Mouse (Mus musculus) ES-E14 (cell line): ENCODE measurements around the gene Dpyd. TPM values are rescaled to one million over a fixed set of nuclear protein-coding genes. Genes with fewer than 3 reads are reported as not detected.
A peak's percentile ranks its signal among the peaks of the same experiment; 100 is the strongest.

Experiments
- DNase-seq: peaks from one replicate; pipeline ENCODE4 v3.0.0-alpha.2; 2013; ENCODE audit warnings: low read depth, low spot score
- H3K27ac ChIP-seq: 2 replicates; pipeline ENCODE4 v1.5.1; 2012; ENCODE audit warnings: low read depth, mild to moderate bottlenecking, low read length, moderate library complexity, mixed read lengths; ENCODE audit not compliant: poor library complexity, insufficient read depth, severe bottlenecking
- H3K36me3 ChIP-seq: 2 replicates; pipeline ENCODE4 v1.6.1; 2012; ENCODE audit warnings: mild to moderate bottlenecking, low read length, moderate library complexity, mixed read lengths; ENCODE audit not compliant: control insufficient read depth, poor library complexity, insufficient read depth, severe bottlenecking
- H3K4me1 ChIP-seq, 2 experiments: fragments of 150-350 bp in 1 of 2; sonication (generic) in 1 of 2; 2 replicates each; pipeline ENCODE4 v1.6.1; 2012; ENCODE audit warnings: low read length in 2 of 2, mild to moderate bottlenecking in 1 of 2, mixed read lengths in 1 of 2; ENCODE audit not compliant: control insufficient read depth in 2 of 2, insufficient read depth in 2 of 2, poor library complexity in 1 of 2
- H3K4me3 ChIP-seq, 2 experiments: fragments of 150-350 bp in 1 of 2; sonication (generic) in 1 of 2; 2 replicates each; pipeline ENCODE4 v1.5.1; 2012; ENCODE audit warnings: low read length in 2 of 2, low read depth in 1 of 2, mild to moderate bottlenecking in 1 of 2, mixed read lengths in 1 of 2; ENCODE audit not compliant: insufficient read depth in 1 of 2, poor library complexity in 1 of 2, severe bottlenecking in 1 of 2
- H3K9ac ChIP-seq: 2 replicates; pipeline ENCODE4 v1.6.1; 2012; ENCODE audit warnings: low read depth, mild to moderate bottlenecking, low read length, mixed read lengths; ENCODE audit not compliant: poor library complexity, insufficient read depth, severe bottlenecking
- H3K9me3 ChIP-seq: fragments of 150-350 bp; sonication (generic); 2 replicates; pipeline ENCODE4 v1.6.1; 2012; ENCODE audit warnings: low read depth, mild to moderate bottlenecking, low read length; ENCODE audit not compliant: control insufficient read depth, insufficient read depth
- CHD2 ChIP-seq: IDR thresholded peaks from 2 replicates; pipeline ENCODE4 v1.6.1; 2014; ENCODE audit warnings: mild to moderate bottlenecking, low read depth, low read length, inconsistent platforms
- HCFC1 ChIP-seq: IDR thresholded peaks from 2 replicates; pipeline ENCODE4 v1.6.1; 2012; ENCODE audit warnings: low read length, inconsistent platforms, borderline replicate concordance; ENCODE audit not compliant: insufficient read depth
- MAFK ChIP-seq: IDR thresholded peaks from 2 replicates; pipeline ENCODE4 v1.6.1; 2014; ENCODE audit warnings: mild to moderate bottlenecking, low read depth, low read length, inconsistent platforms; ENCODE audit not compliant: insufficient read depth
- ZC3H11A ChIP-seq: IDR thresholded peaks from 2 replicates; pipeline ENCODE4 v1.6.1; 2012; ENCODE audit warnings: low read depth, mild to moderate bottlenecking, inconsistent platforms, low read length, borderline replicate concordance
- ZNF384 ChIP-seq: IDR thresholded peaks from 2 replicates; pipeline ENCODE4 v1.6.1; 2012; ENCODE audit warnings: low read depth, low read length, inconsistent platforms
- in situ Hi-C, 2 experiments: fragments of 600-800 bp; cut with MboI; formaldehyde crosslinking; loops; one replicate each; pipeline ENCODE4 v1.15.1; 2025; ENCODE audit warnings: low sequenced_read_pairs in 2 of 2, inconsistent platforms in 1 of 2; ENCODE audit not compliant: unreplicated experiment in 2 of 2
- total RNA-seq: library from RNA; depleted of rRNA; stranded (reverse); fragments of 300-350 nt; gene quantifications from 2 replicates; pipeline ENCODE4 v1.2.3, GENCODE M21; 2012

Gene Dpyd
- total RNA-seq, 1 experiment, result 0.13 TPM

GRCm38 (mm10) chr3:119195613-119196012 lies 633.7 kb downstream of the Dpyd start:
- in situ Hi-C loops, result no loop called here
- Histone ChIP-seq H3K9ac (no peak overlapping the region), H3K4me3 (no peak overlapping the region), H3K9me3 (no peaks in the 10 kb centered on the region), H3K4me1 (no peaks in the 10 kb centered on the region), H3K27ac (no peak overlapping the region), H3K36me3 (no peaks in the 10 kb centered on the region)
- DNase-seq, result no peak
- TF ChIP-seq MAFK (no peak), HCFC1 (no peak), ZNF384 (no peak), ZC3H11A (no peak), CHD2 (no peak)

GRCm38 (mm10) chr3:119220763-119221412 lies 659.0 kb downstream of the Dpyd start:
- H3K4me1 ChIP-seq, result no peaks in the 10 kb centered on the region
- H3K9me3 ChIP-seq, result no peaks in the 10 kb centered on the region
- DNase-seq, result no peak
- H3K27ac ChIP-seq, result no peak overlapping the region
- H3K4me3 ChIP-seq, result no peak overlapping the region
- TF ChIP-seq CHD2, result no peak
- no peak for TF ChIP-seq HCFC1
- no peak for TF ChIP-seq ZNF384
- TF ChIP-seq ZC3H11A, result no peak
- no peak for TF ChIP-seq MAFK
- H3K36me3 ChIP-seq, result no peaks in the 10 kb centered on the region
- in situ Hi-C loops, result no loop called here
- H3K9ac ChIP-seq, result no peak overlapping the region

GRCm38 (mm10) chr3:119243181-119243580 lies 681.3 kb downstream of the Dpyd start:
- Histone ChIP-seq H3K27ac (no peak overlapping the region), H3K9ac (no peak overlapping the region), H3K36me3 (no peaks in the 10 kb centered on the region), H3K4me3 (no peak overlapping the region), H3K4me1 (no peaks in the 10 kb centered on the region), H3K9me3 (no peaks in the 10 kb centered on the region)
- no peak for TF ChIP-seq HCFC1
- no peak for TF ChIP-seq ZC3H11A
- TF ChIP-seq CHD2, result no peak
- TF ChIP-seq MAFK, result no peak
- no peak for TF ChIP-seq ZNF384
- no peak for DNase-seq
- in situ Hi-C loops, result no loop called here

GRCm38 (mm10) chr3:119256516-119256915 lies 694.6 kb downstream of the Dpyd start:
- in situ Hi-C loops, result no loop called here

More at GRCm38 (mm10) chr3:119256516-119256915, 694.6 kb downstream of the Dpyd start:
- no peaks in the 10 kb centered on the region for H3K4me1 ChIP-seq
- TF ChIP-seq ZNF384, result no peak
- TF ChIP-seq MAFK, result no peak
- no peak for TF ChIP-seq CHD2
- TF ChIP-seq HCFC1, result no peak
- no peak for TF ChIP-seq ZC3H11A
- H3K27ac ChIP-seq, result no peak overlapping the region
- peak; percentile 8 for DNase-seq
- H3K36me3 ChIP-seq, result no peaks in the 10 kb centered on the region
- no peaks in the 10 kb centered on the region for H3K9me3 ChIP-seq
- no peak overlapping the region for H3K9ac ChIP-seq
- H3K4me3 ChIP-seq, result no peak overlapping the region
